Mouse (Mus musculus) small intestine, adult 2 months (tissue): ENCODE measurements around the gene Gpr132.

Experiments
- CTCF ChIP-seq: fragments of 200-500 bp; IDR thresholded peaks from 2 replicates; pipeline ENCODE4 v1.5.1; 2012; ENCODE audit warnings: low read depth, mild to moderate bottlenecking, control low read depth, inconsistent platforms, low read length, moderate library complexity, mixed read lengths; ENCODE audit not compliant: insufficient replicate concordance, insufficient read length; ENCODE audit errors: extremely low read depth
- POLR2A ChIP-seq: fragments of 200-500 bp; IDR thresholded peaks from 2 replicates; pipeline ENCODE4 v1.6.1; 2012; ENCODE audit warnings: low read depth, mild to moderate bottlenecking, control low read depth, inconsistent platforms, low read length, moderate library complexity

DNA sequence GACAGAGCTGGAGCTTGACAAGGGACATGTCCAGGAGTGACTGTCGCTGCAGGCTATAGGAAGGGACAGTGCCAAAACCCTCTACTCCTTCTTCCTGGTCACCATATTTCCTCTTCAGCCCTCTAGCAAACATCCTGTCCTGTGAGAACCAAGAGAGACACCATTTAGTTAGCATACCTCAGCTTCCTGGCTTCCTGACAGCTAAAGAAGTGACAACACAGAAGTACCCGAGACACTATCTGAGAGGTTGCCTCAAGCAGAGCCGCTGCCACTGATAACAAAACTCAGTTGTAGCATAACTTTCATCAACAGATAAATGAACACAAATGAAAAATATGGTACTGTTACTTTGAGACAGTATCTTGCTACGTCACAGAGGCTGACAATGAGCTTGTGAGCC, 46.1 kb downstream of the Gpr132 start:
- no peak for TF ChIP-seq CTCF
- TF ChIP-seq POLR2A = no peak
